Mouse (Mus musculus): ENCODE measurements at regions not wholly inside any gene's neighbourhood (a gene's known extent, or its start where the extent isn't known, plus 50 kb on each side); places are given as distances from the start of the nearest gene placed in this dataset.

DNA sequence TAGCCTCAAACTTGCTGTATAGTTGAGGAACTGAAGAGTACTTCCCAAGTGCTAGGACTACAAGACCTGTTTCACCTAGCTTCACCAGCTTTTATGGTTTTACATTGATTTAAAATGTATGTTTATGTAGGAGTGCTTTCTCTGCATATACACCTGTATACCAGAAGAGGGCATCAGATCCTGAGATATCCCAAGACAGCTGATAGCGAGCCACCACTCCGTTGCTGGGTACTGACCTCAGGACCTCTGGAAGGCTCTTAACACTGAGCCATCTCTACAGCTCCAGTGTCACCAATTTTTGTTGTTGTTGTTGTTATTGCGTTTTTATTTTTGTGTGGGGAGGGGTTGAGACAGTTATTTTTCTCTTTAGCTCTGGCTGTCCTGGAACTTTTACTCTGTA lies 55.9 kb upstream of the Ddx3x start:
- 0 out of 2 replicates have a peak, but pooled peaks have one; percentile 59 for ATAC-seq (replicated peaks; ENCODE audit: low FRiP score, poor library complexity, severe bottlenecking)

DNA sequence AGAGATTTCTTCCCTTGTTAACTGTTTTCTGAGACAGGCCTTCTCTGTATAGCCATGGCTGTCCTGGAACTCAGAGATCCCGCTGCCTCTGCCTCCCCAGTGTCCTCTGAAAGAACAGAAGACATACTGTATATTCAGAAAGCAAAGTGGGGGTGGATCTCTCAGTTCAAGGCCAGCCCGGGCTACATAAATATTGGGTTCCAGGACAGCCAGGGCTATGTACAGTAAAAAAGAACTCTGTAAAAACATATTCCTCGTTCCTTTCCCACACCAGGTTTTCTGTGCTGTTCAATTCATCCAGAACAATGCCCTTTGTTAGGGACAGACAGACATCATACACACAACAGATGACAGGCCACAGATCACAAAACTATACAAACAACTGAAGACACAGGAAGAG lies 54.3 kb upstream of the Ddx3x start:
- no peak for ATAC-seq (replicated peaks; ENCODE audit: low FRiP score, poor library complexity, severe bottlenecking)

DNA sequence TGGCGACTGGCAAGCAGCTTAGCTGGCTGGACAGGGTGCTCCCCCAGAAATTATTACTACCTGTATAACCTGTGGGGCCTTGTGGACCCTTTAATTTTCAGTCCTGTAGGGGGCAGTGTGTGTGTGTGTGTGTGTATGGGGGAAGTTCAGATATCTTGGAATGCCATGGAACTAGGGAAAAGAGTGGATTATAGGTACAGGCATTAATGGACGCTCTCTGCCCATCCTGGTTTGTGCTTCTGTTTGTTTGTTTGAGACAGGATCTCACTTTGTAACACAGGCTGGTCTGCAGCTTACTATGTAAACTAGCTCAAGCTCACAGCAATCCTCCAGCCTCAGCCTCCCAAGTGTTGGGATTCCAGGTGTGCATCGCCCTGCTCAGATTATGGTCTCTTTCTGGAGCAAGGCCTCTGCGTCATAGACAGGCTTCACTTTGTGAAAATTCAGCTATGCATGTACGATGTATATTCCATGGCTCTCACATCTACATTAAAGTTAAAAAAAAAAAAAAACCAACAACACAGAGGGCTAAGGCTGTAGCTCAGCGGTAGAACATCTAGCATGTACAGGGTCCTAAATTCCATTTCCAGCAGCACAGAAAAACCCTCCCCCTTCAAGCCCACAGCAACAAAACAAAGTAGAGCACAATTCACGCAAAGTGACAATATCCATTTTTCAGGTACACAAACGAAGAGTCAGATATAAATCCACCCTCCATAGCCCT lies 50.7 kb upstream of the Ddx3x start:
- ATAC-seq (replicated peaks; ENCODE audit: low FRiP score, poor library complexity, severe bottlenecking) = peak; percentile 64

DNA sequence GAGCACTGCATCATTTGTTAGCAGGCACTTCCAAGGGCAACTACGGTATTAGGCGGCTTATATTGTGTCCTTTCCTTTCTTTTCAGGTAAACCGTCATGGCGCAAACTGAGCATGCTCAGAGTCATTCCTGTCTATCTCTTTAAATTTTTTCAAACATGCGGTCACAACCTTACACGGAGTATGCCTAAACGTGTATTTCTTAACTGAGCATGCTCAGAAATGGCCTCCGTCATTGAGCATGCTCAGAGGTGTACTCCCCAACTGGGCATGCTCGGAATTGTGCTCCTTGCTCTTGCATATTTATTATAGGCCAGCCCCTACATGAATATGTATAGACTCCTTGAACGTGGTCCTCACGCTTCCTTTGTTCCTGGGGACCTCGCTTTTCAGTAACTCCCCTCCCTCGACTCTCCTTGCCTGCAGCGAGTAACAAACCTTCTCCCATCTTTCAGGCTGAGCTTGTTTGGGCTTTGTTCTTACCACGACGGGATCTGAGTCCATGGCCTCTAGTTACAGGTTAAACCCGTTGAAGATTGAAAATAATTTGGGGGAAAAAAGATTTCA lies 50.1 kb upstream of the Ddx3x start:
- ATAC-seq (replicated peaks; ENCODE audit: low FRiP score, poor library complexity, severe bottlenecking) = peak; percentile 98
